Mouse (Mus musculus): ENCODE measurements around the gene Lrrc56. TPM values are rescaled to one million over a fixed set of nuclear protein-coding genes. Genes with fewer than 3 reads are reported as not detected.
"Not testable (repeated sequence)": the region's sequence is repeated elsewhere in the genome, so short reads cannot be mapped to it uniquely, and the experiment has no call there.

The Lrrc56 gene
- total RNA-seq, 1 experiment from 2014 or later: 10.8 TPM

DNA sequence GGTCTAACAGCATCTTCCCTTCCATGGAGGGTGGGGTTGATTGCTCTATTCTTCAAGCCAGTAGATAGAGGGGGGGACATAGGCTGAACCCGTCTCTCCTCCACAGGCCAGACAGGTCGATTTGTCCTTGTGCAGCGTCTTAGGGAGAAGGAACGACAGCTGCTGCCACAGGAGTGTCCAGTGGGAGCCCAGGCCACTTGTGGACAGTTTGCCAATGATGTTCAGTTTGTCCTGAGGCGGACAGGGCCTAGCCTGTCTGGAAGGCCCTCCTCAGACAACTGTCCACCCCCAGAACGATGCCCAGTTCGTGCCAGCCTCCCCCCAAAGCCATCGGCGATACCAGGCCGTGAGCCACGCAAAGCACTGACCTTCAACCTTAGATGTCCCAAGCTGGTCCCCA is 22.9 kb downstream of the Lrrc56 start:
- DNase-seq: no peak

DNA sequence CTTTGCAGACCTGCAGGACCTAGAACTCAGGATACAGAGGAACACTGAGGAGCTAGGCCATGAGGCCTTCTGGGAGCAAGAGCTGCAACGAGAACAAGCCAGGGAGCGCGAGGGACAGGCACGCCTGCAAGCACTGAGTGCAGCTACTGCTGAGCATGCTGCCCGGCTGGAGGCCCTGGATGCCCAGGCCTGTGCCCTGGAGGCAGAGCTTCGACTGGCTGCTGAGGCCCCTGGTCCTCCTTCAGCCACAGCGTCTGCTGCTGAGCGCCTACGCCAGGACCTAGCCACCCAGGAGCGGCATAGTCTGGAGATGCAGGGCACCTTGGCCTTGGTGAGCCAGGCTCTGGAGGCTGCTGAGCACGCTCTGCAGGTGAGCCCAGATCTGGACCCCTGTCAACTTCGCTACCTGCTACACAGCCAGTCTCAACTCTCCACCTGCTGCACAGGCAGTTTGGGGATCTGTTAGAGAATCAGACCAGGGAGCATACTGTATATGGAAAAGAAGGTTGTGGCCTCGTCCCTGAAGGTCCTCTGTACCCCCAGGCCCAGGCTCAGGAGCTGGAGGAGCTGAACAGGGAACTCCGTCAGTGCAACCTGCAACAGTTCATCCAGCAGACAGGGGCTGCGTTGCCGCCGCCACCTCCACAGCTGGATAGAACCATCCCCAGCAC is 23.5 kb downstream of the Lrrc56 start:
- DNase-seq: no peak

DNA sequence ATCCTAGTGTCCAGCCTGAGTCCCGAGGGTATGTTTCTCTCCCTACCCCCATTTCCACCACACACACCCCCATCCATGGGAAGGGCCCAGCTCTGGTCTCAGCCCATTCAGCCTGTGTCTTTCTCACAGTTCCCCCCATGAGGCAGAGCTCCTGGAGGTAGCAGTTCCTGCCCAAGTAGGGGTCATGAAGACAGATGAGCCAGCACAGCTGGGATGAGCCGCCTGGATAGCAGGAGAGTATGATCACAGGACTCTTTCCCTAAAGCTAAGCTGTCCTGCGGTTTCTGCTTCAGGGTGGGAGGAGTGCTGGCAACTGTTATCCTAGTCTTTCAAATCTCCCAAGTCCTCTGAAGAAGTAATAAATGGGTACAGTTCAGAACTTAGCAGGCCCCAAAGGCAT is 24.2 kb downstream of the Lrrc56 start:
- no peak for DNase-seq

DNA sequence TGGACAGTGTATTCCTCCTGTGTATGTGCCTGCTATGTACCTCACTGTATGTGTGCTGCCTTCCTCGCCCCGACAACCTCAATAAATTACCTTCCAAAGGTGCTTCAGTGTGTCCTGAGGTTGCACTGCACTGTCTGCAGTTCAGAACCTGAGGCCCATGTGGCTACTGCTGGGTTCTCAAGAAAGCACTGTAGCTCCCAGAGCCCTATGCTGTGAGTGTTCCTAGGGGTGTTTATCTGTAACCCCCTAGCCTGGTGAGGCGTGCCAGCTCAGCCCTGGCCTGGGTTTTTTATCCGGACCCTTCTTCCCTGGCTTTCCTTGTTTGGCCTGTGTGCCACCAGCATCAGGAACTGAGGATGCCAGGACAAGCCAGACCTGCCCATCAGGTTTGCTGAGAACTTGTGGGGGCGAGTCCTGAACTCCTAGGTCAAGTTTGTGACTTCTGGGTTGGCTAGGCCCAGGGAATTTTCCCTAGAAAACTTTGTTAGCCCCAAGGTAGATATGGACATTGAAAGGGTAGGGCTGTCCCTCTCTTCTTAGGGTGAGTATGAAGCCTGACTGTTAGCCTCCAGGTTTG is 24.7 kb downstream of the Lrrc56 start:
- no peak for DNase-seq

DNA sequence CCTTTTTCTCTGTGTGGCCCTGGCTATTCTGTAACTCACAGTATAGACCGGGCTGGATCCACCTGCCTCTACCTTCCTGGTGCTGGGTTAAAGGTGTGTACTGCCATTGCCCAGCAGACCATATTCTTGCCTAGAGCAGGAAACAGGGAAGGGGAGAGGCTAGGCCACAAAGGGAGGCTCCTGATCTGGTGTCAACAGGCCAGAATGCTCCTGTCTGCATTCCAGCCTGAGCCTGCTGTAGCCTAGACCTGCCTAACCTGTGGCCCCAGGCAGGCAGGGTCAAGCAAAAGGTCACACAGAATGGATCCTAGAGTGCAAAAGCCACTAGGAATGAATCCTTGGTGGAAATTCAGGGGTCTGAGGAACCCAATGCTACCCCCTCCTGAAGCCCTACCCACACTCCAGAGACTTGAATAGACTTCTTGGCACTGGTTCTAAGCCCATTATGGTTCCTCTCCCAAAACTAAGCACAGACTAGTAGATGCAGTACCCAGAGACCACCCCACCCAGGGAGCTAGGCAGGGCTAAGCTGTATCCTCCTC is 25.7 kb downstream of the Lrrc56 start:
- no peak for DNase-seq

DNA sequence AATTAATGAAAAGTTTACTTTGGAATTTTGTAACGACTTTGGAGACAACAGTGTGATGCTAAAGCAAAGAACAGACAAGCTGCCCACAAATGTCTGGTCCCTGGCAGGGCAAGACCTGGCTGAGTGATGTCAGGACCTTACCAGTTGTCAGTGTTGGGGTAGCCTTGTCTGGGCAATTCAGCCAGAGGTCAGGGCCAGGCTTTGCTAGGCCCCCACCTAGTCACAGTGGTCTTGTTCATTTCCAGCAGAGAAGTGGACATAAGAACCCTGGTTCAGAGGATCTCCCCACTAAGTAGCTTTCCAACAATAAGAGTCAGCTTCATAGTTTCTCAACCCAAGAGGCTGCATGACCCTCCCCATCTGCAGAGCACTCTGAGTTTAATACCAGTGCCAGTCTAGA is 26.4 kb downstream of the Lrrc56 start:
- no peak for DNase-seq

DNA sequence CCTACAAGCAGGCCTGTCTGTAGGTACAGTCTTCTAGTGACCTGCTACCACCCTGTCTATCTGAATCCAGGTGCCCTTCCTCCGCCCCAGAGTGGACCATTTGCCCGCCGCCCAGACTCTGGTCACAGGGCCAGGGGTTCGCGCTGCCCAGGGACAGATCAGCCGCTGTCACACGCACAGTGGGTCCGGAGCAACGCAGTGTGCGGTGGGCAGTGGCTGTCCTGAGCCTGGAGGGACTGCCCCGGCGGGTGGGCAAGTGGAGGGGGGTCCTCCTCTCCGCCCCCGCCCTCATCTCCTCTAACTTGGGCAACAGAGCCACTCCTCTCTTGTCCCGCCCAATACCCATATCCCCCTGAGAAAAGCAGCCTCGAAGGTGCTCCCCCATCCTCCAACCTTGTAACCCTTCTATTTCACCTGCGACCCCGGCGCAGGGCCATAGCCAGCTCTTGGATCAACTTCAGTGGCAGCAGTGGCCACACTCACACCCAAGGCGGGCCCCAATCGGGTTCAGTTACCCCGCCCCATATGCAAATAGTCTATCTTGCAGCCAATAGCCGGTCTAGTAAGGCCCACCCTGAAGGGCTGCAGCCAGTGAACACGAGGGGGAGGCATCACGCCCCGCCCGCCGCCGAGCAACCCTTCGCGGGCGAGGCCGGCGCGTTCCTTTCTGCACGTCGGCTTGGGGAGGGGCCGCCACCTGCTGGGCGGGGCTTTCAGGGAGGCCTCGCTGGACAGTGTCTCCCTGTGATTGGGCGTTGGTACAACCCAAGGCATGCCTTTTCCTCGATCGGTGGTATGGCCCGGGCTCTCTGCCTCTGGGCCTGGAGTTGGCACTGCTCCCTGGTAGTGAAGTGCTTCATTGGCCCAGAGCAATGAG is 27.5 kb downstream of the Lrrc56 start:
- peak; percentile 96 for DNase-seq

DNA sequence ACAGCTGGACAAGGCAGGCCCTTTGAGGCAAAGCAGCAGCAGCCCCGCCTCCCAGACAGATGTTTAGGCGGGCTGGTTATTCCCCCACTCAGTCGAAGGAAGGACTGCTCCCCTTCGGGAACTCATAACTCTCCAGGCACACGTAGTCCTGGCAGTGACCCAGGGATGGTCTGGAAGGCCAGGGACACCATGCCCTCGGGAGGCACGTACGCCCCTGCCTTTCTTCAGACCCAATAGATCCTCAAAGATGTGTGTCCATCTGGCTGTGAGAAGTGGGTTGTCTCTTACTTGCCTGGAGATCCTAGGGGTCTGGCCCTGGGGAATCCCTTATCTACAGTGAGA is 28.1 kb downstream of the Lrrc56 start:
- DNase-seq: no peak

DNA sequence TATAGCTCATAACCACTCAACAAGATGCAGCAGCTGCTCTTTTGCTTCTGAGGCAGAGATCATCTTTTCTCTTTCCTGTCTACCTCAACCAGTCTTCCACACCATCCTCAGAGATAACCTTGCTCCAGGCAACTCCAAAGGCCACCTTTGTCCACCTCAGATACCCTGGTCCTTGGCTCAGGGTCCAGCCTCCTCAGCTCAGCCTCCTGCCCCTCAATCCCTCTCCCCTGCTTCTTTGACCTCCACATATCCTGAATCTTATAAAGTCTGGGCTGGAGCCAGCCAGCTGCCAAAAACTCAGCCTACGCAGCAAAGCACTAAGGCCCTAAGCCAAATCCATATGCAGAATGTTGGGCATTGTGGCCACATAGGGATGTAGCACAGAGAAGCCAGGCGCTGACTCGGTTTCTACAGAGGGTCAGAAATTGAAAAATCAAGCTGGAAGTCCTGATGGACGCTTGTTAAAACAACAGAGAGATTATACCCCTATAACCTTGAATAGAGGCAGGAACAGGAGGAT is 28.8 kb downstream of the Lrrc56 start:
- no peak for DNase-seq

DNA sequence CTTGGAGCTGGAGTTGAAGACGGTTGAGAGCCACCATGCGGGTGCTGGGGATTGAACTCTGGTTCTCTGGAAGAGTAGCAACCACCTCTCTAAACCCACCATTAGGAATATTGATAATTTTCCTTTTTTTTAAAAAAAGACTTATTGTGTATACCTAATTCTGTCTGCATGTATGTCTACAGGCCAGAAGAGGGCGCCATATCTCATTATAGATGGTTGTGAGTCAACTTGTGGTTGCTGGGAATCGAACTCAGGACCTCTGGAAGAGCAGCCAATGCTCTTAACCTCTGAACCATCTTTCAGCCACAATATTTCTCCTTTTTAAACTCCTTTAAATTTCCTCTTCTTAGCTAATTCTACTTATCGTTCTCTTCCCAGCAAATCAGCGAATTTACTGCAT is 32.6 kb downstream of the Lrrc56 start:
- no peak for DNase-seq

DNA sequence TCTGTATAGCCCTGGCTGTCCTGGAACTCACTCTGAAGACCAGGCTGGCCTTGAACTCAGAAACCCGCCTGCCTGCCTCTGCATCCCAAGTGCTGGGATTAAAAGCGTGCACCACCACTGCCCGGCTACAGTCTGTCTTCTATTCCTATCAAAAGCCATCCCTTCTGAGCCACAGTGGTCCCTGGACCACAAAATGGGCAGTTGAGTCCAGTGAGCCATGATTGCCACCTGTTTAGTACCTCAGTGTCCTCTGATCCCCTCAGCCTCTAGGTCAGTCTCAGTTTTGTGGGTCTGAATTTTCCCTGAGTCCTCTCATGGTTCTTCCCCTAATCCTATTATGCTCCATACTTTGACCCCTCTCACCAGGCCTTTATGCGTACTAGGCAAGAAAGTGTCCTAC is 33.8 kb downstream of the Lrrc56 start:
- no peak for DNase-seq

DNA sequence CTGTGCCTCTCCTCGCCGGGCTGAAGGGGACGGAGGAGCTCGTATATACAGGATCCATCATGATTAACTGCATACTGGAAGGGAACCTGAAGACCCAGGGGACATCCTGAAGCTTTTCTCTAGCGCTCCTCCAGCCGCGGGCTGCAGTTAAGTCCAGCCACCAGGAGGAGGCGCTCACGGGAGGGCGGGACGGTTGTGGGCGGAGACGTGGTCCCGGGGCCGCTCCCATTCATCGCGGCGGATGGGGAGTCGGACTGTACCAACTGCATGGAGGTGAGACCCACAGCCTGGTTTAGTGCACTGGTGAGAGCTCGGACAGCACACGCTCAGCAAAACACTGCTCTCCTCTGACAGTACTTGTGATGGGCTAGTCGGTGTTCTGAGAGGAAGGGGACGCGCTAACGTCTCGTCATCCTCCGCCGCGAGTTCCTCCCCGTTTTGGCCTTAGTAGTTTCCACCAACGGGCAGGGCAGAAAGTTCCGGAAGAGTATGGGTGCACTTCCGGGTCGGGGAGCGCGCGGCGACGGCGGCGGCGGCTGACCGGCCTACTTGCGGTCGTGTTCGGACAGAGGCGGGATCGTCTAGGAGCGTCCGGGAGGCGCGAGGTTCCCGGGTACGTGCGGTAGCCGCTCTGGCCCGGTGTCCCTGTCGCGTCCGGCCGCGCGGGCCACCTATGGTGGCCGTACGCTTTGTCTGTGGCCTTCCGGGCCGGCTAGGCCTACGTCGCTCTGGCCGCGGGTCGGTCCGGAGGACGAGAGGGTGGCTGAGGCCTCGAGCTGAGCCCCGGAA is 34.5 kb downstream of the Lrrc56 start, which contains the start of gene Phrf1:
Gene Phrf1 (plus strand): TSS at position 506 of the 789 bp plus-strand sequence.
- peak; percentile 95 for DNase-seq

DNA sequence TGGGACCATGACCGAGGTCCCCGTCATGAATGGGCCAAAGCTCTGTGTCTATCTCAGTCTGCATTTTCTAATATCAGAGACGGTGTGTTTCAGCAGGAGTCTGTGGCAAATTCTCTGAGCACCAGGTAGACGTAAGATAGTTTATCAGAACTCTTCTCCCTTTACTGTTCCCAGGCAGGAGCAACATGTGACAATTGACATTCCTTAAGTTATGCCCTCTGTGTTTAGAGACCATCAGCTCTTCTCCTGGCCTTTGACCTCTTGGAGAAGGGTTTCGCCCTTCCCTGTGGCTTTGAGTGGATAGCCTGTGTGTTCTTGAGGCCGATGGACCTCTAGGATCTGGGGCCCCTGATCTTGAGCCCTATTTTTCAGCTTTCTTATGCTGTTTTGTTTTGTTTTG is 35.7 kb downstream of the Lrrc56 start:
- no peak for DNase-seq

DNA sequence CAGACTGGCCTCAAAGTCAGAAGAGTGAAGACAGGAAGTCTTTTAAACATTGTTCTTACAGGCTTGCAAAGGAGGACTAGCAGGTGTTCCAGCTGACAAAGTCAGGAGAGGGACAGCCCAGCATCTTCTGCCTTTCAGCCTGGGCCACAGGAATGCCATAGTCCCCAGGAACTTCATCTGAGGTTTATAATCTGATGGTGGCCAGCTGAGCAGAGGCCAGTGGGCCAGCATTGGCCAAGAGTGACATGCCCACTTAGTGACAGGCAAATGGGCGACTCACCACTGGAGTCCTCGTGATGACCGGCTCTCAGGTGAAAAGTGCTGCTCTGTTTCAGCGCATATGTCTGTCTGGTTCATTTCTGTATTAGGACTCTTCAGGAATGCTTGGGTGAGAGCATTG is 36.6 kb downstream of the Lrrc56 start:
- no peak for DNase-seq

DNA sequence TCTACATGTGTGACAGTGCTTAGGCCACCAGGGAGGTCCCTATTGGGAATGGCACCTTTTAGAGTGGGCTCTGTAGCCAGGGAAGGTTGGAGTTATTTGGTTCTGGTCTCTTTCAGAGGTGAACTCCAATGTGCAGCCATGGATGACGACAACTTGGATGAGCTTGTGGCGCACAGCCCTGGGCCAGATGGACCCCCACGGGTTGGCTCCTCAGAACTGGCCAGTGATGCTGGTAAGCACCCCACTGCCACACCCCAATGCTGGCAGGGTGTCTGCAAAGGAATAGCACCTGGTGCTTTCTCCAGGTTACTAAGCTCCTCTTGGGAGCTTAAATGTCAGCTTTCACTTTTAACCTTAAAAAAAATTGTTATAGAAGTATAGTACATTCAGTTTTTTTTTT is 37.2 kb downstream of the Lrrc56 start:
- DNase-seq: no peak

DNA sequence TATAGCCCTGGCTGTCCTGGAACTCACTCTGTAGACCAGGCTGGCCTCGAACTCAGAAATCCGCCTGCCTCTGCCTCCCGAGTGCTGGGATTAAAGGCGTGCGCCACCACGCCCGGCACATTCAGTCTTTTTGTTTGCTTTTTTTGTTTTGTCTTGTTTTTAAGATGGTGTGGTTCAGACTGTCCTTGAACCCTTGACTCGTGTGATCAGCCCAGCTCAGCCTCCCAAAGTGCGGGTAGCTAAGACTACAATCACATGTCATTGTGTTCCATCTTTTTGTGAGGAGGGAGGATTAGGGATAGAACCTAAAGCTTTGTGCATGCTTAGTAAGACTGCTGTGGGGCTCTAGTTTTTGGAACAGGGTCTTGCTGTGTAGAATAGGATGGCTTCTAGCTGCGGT is 37.6 kb downstream of the Lrrc56 start:
- no peak for DNase-seq

DNA sequence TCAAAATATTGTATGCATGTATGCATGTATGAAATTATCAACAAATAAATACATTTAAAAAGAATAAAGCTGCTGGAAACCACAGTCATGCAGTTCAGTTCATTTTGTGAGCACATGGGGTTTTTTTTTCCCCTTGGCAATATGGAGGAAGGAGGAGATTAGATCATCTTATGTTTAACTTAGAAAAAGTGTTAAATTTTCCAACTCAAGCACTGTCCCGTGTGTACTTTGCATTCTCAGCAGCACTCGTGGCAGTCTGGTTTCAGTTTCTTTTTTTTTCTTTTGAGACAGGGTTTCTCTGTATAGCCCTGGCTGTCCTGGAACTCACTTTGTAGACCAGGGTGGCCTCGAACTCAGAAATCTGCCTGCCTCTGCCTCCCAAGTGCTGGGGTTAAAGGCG is 56.5 kb downstream of the Lrrc56 start:
- DNase-seq: not testable (repeated sequence)

DNA sequence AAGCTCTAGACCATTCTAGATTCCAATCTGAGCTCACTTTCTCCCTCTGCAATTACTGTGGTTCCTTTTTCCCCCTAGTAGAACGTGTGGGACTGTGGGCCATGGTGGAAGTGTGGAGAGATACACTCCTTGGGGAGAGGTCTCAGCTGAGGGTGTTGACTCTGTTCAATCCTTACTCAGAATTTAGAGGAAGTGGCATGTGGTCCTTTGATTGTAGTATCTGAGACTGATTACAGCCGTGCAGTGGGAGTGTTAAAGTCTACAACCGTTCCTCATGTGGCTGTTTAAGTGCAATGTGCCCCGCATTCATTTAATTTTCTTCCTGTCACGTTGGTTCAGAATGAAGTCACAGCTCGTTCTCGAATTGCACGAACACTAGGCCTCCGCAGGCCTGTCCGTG is 62.2 kb downstream of the Lrrc56 start:
- no peak for DNase-seq

Measured in adrenal gland, postnatal 25 days (tissue).